8 mouse cellular contexts compared by ENCODE assay signal in genomic region chr11:98921813-98922212, GRCm38 (mm10). TPM values are rescaled to one million over a fixed set of nuclear protein-coding genes. Genes with fewer than 3 reads are reported as not detected.
DNase-seq lines count a peak whose midpoint lies in the region; ATAC-seq and TF ChIP-seq lines count a peak whose summit lies in the region.
"Not testable (repeated sequence)": the region's sequence is repeated elsewhere in the genome, so short reads cannot be mapped to it uniquely, and the experiment has no call there.

No protein-coding gene starts in this region.

- TF ChIP-seq EP300 in MEL (IDR thresholded peaks at IDR 0.05; ENCODE audit: low read depth in 1 of 2, low read length in 2 of 2), result not testable (repeated sequence)
- 0 out of 2 replicates have a peak, but pooled peaks have one; percentile 19 for TF ChIP-seq EP300 in heart, adult 2 months (IDR thresholded peaks at IDR 0.05; ENCODE audit: insufficient read depth, low read depth, low read length)

- H3K4me1 ChIP-seq in MEL (ENCODE audit: control insufficient read depth in 1 of 2, insufficient read depth in 2 of 2, low read length in 2 of 2), result peaks cover 32 to 47% of the 10 kb centered on the region in 2 experiments
- peaks cover 57% of the 10 kb centered on the region for H3K4me1 ChIP-seq in embryonic facial prominence, embryonic 12.5 days
- H3K4me1 ChIP-seq in heart, adult 2 months (ENCODE audit: control insufficient read depth, insufficient read depth, low read length), result peaks cover 24% of the 10 kb centered on the region
- peaks cover 14% of the 10 kb centered on the region for H3K4me1 ChIP-seq in kidney, adult 2 months (ENCODE audit: control insufficient read depth, insufficient read depth, low read length)
- peaks cover 57% of the 10 kb centered on the region for H3K4me1 ChIP-seq in limb, embryonic 15.5 days
- peaks cover 39% of the 10 kb centered on the region for H3K4me1 ChIP-seq in midbrain, embryonic 10.5 days
- peaks cover 35% of the 10 kb centered on the region for H3K4me1 ChIP-seq in stomach, embryonic 14.5 days (ENCODE audit: control insufficient read depth, insufficient read depth, low read length)

- ATAC-seq in embryonic facial prominence, embryonic 12.5 days (ENCODE audit: insufficient number of reproducible peaks, insufficient read depth, low FRiP score, low TSS enrichment); limb, embryonic 15.5 days (ENCODE audit: insufficient number of reproducible peaks, low FRiP score, low TSS enrichment, low read depth); stomach, embryonic 14.5 days (ENCODE audit: insufficient number of reproducible peaks, insufficient read depth, low FRiP score, low read depth): not testable (repeated sequence)

- not testable (repeated sequence) for H3K9me3 ChIP-seq in MEL (replicated peaks; ENCODE audit: insufficient read depth, low read length); embryonic facial prominence, embryonic 12.5 days; limb, embryonic 15.5 days; midbrain, embryonic 10.5 days (replicated peaks); stomach, embryonic 14.5 days (ENCODE audit: control insufficient read depth, low read depth, low read length)

- intact Hi-C loops in heart, adult 2 months (cut with DNase I), result loop anchor here (1.0 to 5.0 kb wide), 3 partner anchors 50 to 200 kb away; partner anchors contain the start of gene Igfbp4

- not testable (repeated sequence) for H3K4me3 ChIP-seq in MEL (ENCODE audit: control insufficient read depth in 1 of 2, insufficient read depth in 1 of 2, low read depth in 2 of 2, low read length in 2 of 2); embryonic facial prominence, embryonic 12.5 days; heart, adult 2 months; kidney, adult 2 months (ENCODE audit: insufficient read depth, low read depth, low read length); limb, embryonic 15.5 days; midbrain, embryonic 10.5 days; stomach, embryonic 14.5 days (ENCODE audit: low read depth, low read length)

- DNase-seq in MEL (ENCODE audit: low read depth, low spot score); kidney, adult 2 months: not testable (repeated sequence)
- peak; percentile 53 to 57 for DNase-seq in cerebellum, adult 18-20 months
- peak; percentile 49 to 56 for DNase-seq in heart, adult 2 months
- peak; percentile 52 for DNase-seq in midbrain, embryonic 10.5 days (ENCODE audit: low spot score)

- H3K79me2 ChIP-seq in MEL (ENCODE audit: control insufficient read depth, insufficient read depth, low read length, poor library complexity); heart, adult 2 months (replicated peaks; ENCODE audit: control insufficient read depth, insufficient read depth, low read length): not testable (repeated sequence)

- TF ChIP-seq CTCF in MEL (IDR thresholded peaks at IDR 0.05 in 2 of 3, conservative IDR thresholded peaks at IDR 0.05 in 1 of 3; ENCODE audit: control insufficient read depth in 1 of 3, insufficient read depth in 1 of 3, low read depth in 2 of 3, low read length in 3 of 3, poor library complexity in 1 of 3, severe bottlenecking in 1 of 3), result peak in 2 of 3 experiments; percentile 4 to 22; a peak in 3 of 6 replicates
- TF ChIP-seq CTCF in heart, adult 2 months (IDR thresholded peaks at IDR 0.05), result peak; percentile 41; the same call in 1 of the 2 replicates
- peak; percentile 56 for TF ChIP-seq CTCF in kidney, adult 2 months (conservative IDR thresholded peaks at IDR 0.05; ENCODE audit: insufficient read depth, insufficient read length, low read depth, low read length)

- H3K27ac ChIP-seq in MEL (ENCODE audit: control insufficient read depth, low read depth, low read length); heart, adult 2 months; kidney, adult 2 months (ENCODE audit: insufficient read depth, low read depth, low read length); midbrain, embryonic 10.5 days (replicated peaks): not testable (repeated sequence)
- H3K27ac ChIP-seq in embryonic facial prominence, embryonic 12.5 days, result 0 out of 2 replicates have a peak overlapping the region, but pooled peaks have one; percentile 95
- H3K27ac ChIP-seq in limb, embryonic 15.5 days, result peak overlapping the region; percentile 89; the same call in 1 of the 2 replicates
- peak overlapping the region; percentile 96; the same call in 1 of the 2 replicates for H3K27ac ChIP-seq in stomach, embryonic 14.5 days (ENCODE audit: low read length)

- WGBS in embryonic facial prominence, embryonic 12.5 days, result 53% methylated on average over 15 of the region's 15 CpGs
- 33% methylated on average over 15 of the region's 15 CpGs for WGBS in heart, adult 2 months
- 52% methylated on average over 15 of the region's 15 CpGs for WGBS in kidney, adult 2 months
- WGBS in limb, embryonic 15.5 days, result 24% methylated on average over 15 of the region's 15 CpGs
- WGBS in midbrain, embryonic 10.5 days, result 66% methylated on average over 15 of the region's 15 CpGs
- WGBS in stomach, embryonic 14.5 days, result 46% methylated on average over 15 of the region's 15 CpGs

- not testable (repeated sequence) for H3K4me2 ChIP-seq in embryonic facial prominence, embryonic 12.5 days (replicated peaks); stomach, embryonic 14.5 days (replicated peaks; ENCODE audit: low read depth, low read length)
- H3K4me2 ChIP-seq in limb, embryonic 15.5 days, result peak overlapping the region; percentile 25

- H3K36me3 ChIP-seq in MEL (ENCODE audit: control insufficient read depth in 1 of 2, insufficient read depth in 2 of 2, low read length in 2 of 2), result peaks cover 22 to 52% of the 10 kb centered on the region in 2 experiments
- H3K36me3 ChIP-seq in embryonic facial prominence, embryonic 12.5 days, result peaks cover 43% of the 10 kb centered on the region
- H3K36me3 ChIP-seq in heart, adult 2 months (ENCODE audit: control insufficient read depth, insufficient read depth, low read length); kidney, adult 2 months (ENCODE audit: control insufficient read depth, insufficient read depth, low read length): not testable (repeated sequence)
- peaks cover 20% of the 10 kb centered on the region; the same call in 1 of the 2 replicates for H3K36me3 ChIP-seq in limb, embryonic 15.5 days
- peaks cover 70% of the 10 kb centered on the region for H3K36me3 ChIP-seq in midbrain, embryonic 10.5 days
- H3K36me3 ChIP-seq in stomach, embryonic 14.5 days (ENCODE audit: control insufficient read depth, insufficient read depth, low read length), result peaks cover 25% of the 10 kb centered on the region

- TF ChIP-seq RAD21 in MEL (IDR thresholded peaks at IDR 0.05; ENCODE audit: low read depth, low read length), result not testable (repeated sequence)

- TF ChIP-seq POLR2A in MEL (IDR thresholded peaks at IDR 0.05; ENCODE audit: control insufficient read depth in 1 of 2, insufficient read depth in 1 of 2, low read depth in 1 of 2, low read length in 2 of 2, poor library complexity in 1 of 2); heart, adult 2 months (IDR thresholded peaks at IDR 0.05; ENCODE audit: insufficient read depth, low read depth, low read length); kidney, adult 2 months (IDR thresholded peaks at IDR 0.05; ENCODE audit: low read depth, low read length): not testable (repeated sequence)

- not testable (repeated sequence) for H3K9ac ChIP-seq in MEL (ENCODE audit: control insufficient read depth, low read depth, low read length, poor library complexity, severe bottlenecking); embryonic facial prominence, embryonic 12.5 days; heart, adult 2 months (ENCODE audit: low read depth, low read length); limb, embryonic 15.5 days; stomach, embryonic 14.5 days (replicated peaks; ENCODE audit: low read depth, low read length)

- H3K27me3 ChIP-seq in MEL (ENCODE audit: control insufficient read depth in 1 of 2, insufficient read depth in 2 of 2, low read length in 2 of 2); embryonic facial prominence, embryonic 12.5 days; heart, adult 2 months (ENCODE audit: control insufficient read depth, insufficient read depth, low read length); kidney, adult 2 months (replicated peaks; ENCODE audit: control insufficient read depth, insufficient read depth, low read length); limb, embryonic 15.5 days; midbrain, embryonic 10.5 days (ENCODE audit: low read depth, poor library complexity, severe bottlenecking); stomach, embryonic 14.5 days (ENCODE audit: control insufficient read depth, insufficient read depth, low read length): not testable (repeated sequence)

RNA-seq across cellular contexts. Expression of gene Rara, which starts 5.8 kb away (rescaled TPM):
- total RNA-seq in MEL (2012; rRNA removed), result 9.8 and 12.1 TPM in 2 replicates
- polyA plus RNA-seq in MEL (2012; ENCODE audit: insufficient read depth in 1 of 2, insufficient read length in 2 of 2, low read depth in 1 of 2, low replicate concordance in 2 of 2, missing spikeins in 1 of 2), result 10 to 100 TPM in 1 of 2 experiments, not detected in 1; 13.7 TPM
- polyA plus RNA-seq in embryonic facial prominence, embryonic 12.5 days (2016; fragmentation: Nextera tagmentation; extraction: Ambion mirVana), result 48.8 and 49.2 TPM in 2 replicates
- 10 to 100 TPM; 10.1 to 12.8 TPM for total RNA-seq in heart, adult 2 months (2021)
- 7.1 and 10.9 TPM in 2 replicates for polyA plus RNA-seq in heart, adult 2 months (2012; rRNA removed)
- 18.0 and 19.6 TPM in 2 replicates for polyA plus RNA-seq in kidney, adult 2 months (2012; rRNA removed)
- 43.9 and 51.7 TPM in 2 replicates for polyA plus RNA-seq in limb, embryonic 15.5 days (2015; fragmentation: Nextera tagmentation; extraction: Ambion mirVana)
- 15.5 and 16.1 TPM in 2 replicates for polyA plus RNA-seq in midbrain, embryonic 10.5 days (2016; fragmentation: Nextera tagmentation; extraction: Ambion mirVana)
- polyA plus RNA-seq in stomach, embryonic 14.5 days (2014; fragmentation: Nextera tagmentation; extraction: Ambion mirVana), result 54.0 and 56.8 TPM in 2 replicates

RNA-seq across cellular contexts. Expression of gene Cdc6, which starts 14.2 kb away (rescaled TPM):
- 83.4 and 104 TPM in 2 replicates for total RNA-seq in MEL (2012; rRNA removed)
- polyA plus RNA-seq in MEL (2012; ENCODE audit: insufficient read depth in 1 of 2, insufficient read length in 2 of 2, low read depth in 1 of 2, low replicate concordance in 2 of 2, missing spikeins in 1 of 2), result 10 to 100 TPM; 56.9 to 69.4 TPM
- polyA plus RNA-seq in embryonic facial prominence, embryonic 12.5 days (2016; fragmentation: Nextera tagmentation; extraction: Ambion mirVana), result 33.1 and 34.7 TPM in 2 replicates
- under 1 TPM; 0.13 to 0.32 TPM for total RNA-seq in heart, adult 2 months (2021)
- 0.14 and 0.26 TPM in 2 replicates for polyA plus RNA-seq in heart, adult 2 months (2012; rRNA removed)
- polyA plus RNA-seq in kidney, adult 2 months (2012; rRNA removed), result 0.11 and 0.14 TPM in 2 replicates
- 23.2 and 24.1 TPM in 2 replicates for polyA plus RNA-seq in limb, embryonic 15.5 days (2015; fragmentation: Nextera tagmentation; extraction: Ambion mirVana)
- 53.3 and 67.8 TPM in 2 replicates for polyA plus RNA-seq in midbrain, embryonic 10.5 days (2016; fragmentation: Nextera tagmentation; extraction: Ambion mirVana)
- polyA plus RNA-seq in stomach, embryonic 14.5 days (2014; fragmentation: Nextera tagmentation; extraction: Ambion mirVana), result 31.4 and 32.6 TPM in 2 replicates

RNA-seq across cellular contexts. Expression of gene Wipf2, which starts 58.4 kb away (rescaled TPM):
- 2.9 and 3.2 TPM in 2 replicates for total RNA-seq in MEL (2012; rRNA removed)
- polyA plus RNA-seq in MEL (2012; ENCODE audit: insufficient read depth in 1 of 2, insufficient read length in 2 of 2, low read depth in 1 of 2, low replicate concordance in 2 of 2, missing spikeins in 1 of 2), result 1 to 10 TPM in 1 of 2 experiments, not detected in 1; 7.1 TPM
- polyA plus RNA-seq in embryonic facial prominence, embryonic 12.5 days (2016; fragmentation: Nextera tagmentation; extraction: Ambion mirVana), result 5.0 TPM in 2 replicates
- total RNA-seq in heart, adult 2 months (2021), result 1 to 10 TPM; 9.1 to 9.6 TPM
- polyA plus RNA-seq in heart, adult 2 months (2012; rRNA removed), result 4.0 and 5.1 TPM in 2 replicates
- 8.7 and 9.9 TPM in 2 replicates for polyA plus RNA-seq in kidney, adult 2 months (2012; rRNA removed)
- polyA plus RNA-seq in limb, embryonic 15.5 days (2015; fragmentation: Nextera tagmentation; extraction: Ambion mirVana), result 4.1 and 4.2 TPM in 2 replicates
- polyA plus RNA-seq in midbrain, embryonic 10.5 days (2016; fragmentation: Nextera tagmentation; extraction: Ambion mirVana), result 3.7 and 3.9 TPM in 2 replicates
- polyA plus RNA-seq in stomach, embryonic 14.5 days (2014; fragmentation: Nextera tagmentation; extraction: Ambion mirVana), result 6.8 and 7.1 TPM in 2 replicates

Comparison
In these comparisons a context has a peak if more than half of its experiments do, and no peak if none do; other contexts are left out.
1. RNA of gene Cdc6, which starts 14.2 kb away (polyA plus RNA-seq): 56.9 to 69.4 TPM in MEL, 53.3 to 67.8 TPM in midbrain, embryonic 10.5 days, 33.1 to 34.7 TPM in embryonic facial prominence, embryonic 12.5 days, 31.4 to 32.6 TPM in stomach, embryonic 14.5 days and 23.2 to 24.1 TPM in limb, embryonic 15.5 days; 0.14 to 0.26 TPM in heart, adult 2 months and 0.11 to 0.14 TPM in kidney, adult 2 months; every median in the first group is over 10 times any median in the second.
2. Peak in every context shown above with its lines, with median percentiles within 50 percentile points of each other: CTCF ChIP-seq.